Mouse (Mus musculus) neural tube, embryonic 11.5 days (tissue): ENCODE data around the gene Slc8a1. TPM values are rescaled to one million over a fixed set of nuclear protein-coding genes. Genes with fewer than 3 reads are reported as not detected.
A peak's percentile ranks its signal among the peaks of the same experiment; 100 is the strongest.

Experiments
- ATAC-seq: fragments of 200-750 bp; cut with Nextera tagmentation; 2 replicates; pipeline ENCODE4 v1.8.0; 2017; ENCODE audit warnings: moderate number of reproducible peaks, mild to moderate bottlenecking, moderate TSS enrichment, moderate library complexity; ENCODE audit not compliant: insufficient read depth, low FRiP score, low TSS enrichment
- DNase-seq: peaks from one replicate; pipeline ENCODE4 v3.0.0-alpha.2; 2015; ENCODE audit warnings: low spot score
- H3K27ac ChIP-seq: fragments of 300-500 bp; sonication (generic); 2 replicates; pipeline ENCODE4 v1.5.1; 2014; ENCODE audit warnings: low read depth, mild to moderate bottlenecking, low read length
- H3K27me3 ChIP-seq: fragments of 300-500 bp; sonication (generic); 2 replicates; pipeline ENCODE4 v1.6.1; 2014; ENCODE audit warnings: mild to moderate bottlenecking, low read length, mixed read lengths; ENCODE audit not compliant: control insufficient read depth, insufficient read depth
- H3K36me3 ChIP-seq: fragments of 300-500 bp; sonication (generic); 2 replicates; pipeline ENCODE4 v1.6.1; 2014; ENCODE audit warnings: mild to moderate bottlenecking, low read length, moderate library complexity, mixed read lengths; ENCODE audit not compliant: control insufficient read depth, insufficient read depth
- H3K4me1 ChIP-seq: fragments of 300-500 bp; sonication (generic); 2 replicates; pipeline ENCODE4 v1.6.1; 2014; ENCODE audit warnings: low read length, mixed read lengths; ENCODE audit not compliant: control insufficient read depth, insufficient read depth
- H3K4me2 ChIP-seq: fragments of 300-500 bp; sonication (generic); 2 replicates; pipeline ENCODE4 v1.6.1; 2014; ENCODE audit warnings: low read depth, mild to moderate bottlenecking, moderate library complexity
- H3K4me3 ChIP-seq: fragments of 300-500 bp; sonication (generic); 2 replicates; pipeline ENCODE4 v1.5.1; 2014; ENCODE audit warnings: low read depth, low read length
- H3K9ac ChIP-seq: fragments of 300-500 bp; sonication (generic); 2 replicates; pipeline ENCODE4 v1.6.1; 2014; ENCODE audit warnings: mild to moderate bottlenecking, low read length
- H3K9me3 ChIP-seq: fragments of 300-500 bp; sonication (generic); 2 replicates; pipeline ENCODE4 v1.6.1; 2016; ENCODE audit warnings: low read length; ENCODE audit not compliant: control insufficient read depth
- WGBS: fragments of 180-500 bp; shearing (Covaris S2); extraction: QIAGEN DNeasy Blood & Tissue Kit; methylation state at CpG from one replicate; pipeline ENCODE4 v1.1.7; 2014; 5-methylcytosine and 5-hydroxymethylcytosine counted together
- polyA plus RNA-seq: library from polyadenylated mRNA; unstranded; fragments of >200 nt; fragmentation: Nextera tagmentation; extraction: Ambion mirVana; gene quantifications from 2 replicates; pipeline ENCODE4 v1.2.1, GENCODE M21; 2014

Slc8a1 gene
- polyA plus RNA-seq, 1 experiment from 2014 or later: 5.6 TPM

DNA sequence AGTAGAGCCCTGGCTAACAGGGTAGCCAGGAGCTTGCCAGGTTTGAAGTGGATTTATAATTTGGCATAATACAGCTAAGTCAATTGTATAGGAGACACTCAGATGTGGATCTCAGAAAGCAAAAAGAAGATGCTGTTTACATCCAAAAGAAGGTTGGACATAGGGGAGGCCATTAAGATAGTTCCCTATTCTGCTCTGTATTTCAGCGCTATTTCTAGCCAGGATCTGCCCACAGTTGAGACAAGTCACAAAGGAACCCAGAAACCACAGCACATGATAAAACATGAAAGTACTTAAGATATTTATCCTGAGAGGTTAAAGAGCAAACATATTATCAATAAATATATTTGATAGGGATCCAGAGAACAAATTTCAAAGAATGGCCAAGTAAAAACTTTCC lies 43.2 kb downstream of the Slc8a1 start:
- H3K9ac ChIP-seq: no peak overlapping the region
- H3K4me2 ChIP-seq: no peak overlapping the region
- H3K27ac ChIP-seq: no peak overlapping the region
- no peaks in the 10 kb centered on the region for H3K4me1 ChIP-seq
- 98% methylated on average over 1 of the region's 1 CpGs for WGBS
- H3K9me3 ChIP-seq: no peaks in the 10 kb centered on the region
- DNase-seq: no peak
- no peaks in the 10 kb centered on the region for H3K27me3 ChIP-seq
- ATAC-seq: no peak
- H3K36me3 ChIP-seq: no peaks in the 10 kb centered on the region
- no peak overlapping the region for H3K4me3 ChIP-seq

DNA sequence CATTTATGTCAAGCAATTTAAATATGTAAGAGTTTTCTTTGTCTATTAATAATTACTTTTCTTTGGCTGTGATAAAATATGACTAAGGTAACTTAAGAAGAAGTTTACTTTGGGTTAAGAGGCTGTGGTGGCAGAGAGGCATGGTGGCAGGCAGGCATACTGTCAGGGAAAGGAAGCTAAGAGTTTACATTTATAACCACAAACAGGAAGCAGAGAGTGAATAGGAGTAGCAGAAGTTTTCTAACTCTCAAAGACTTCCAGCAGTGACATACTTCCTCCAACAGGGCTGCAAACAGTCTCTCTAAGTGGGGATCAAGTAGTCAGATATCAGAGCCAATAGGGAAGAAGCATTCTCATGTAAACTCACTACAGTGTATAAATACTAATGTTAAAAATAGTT lies 58.6 kb downstream of the Slc8a1 start:
- no peak overlapping the region for H3K27ac ChIP-seq
- no peak overlapping the region for H3K9ac ChIP-seq
- H3K27me3 ChIP-seq: no peaks in the 10 kb centered on the region
- no peak overlapping the region for H3K4me2 ChIP-seq
- H3K9me3 ChIP-seq: no peaks in the 10 kb centered on the region
- H3K4me3 ChIP-seq: no peak overlapping the region
- DNase-seq (no peak), ATAC-seq (no peak)
- no peaks in the 10 kb centered on the region for H3K4me1 ChIP-seq
- H3K36me3 ChIP-seq: no peaks in the 10 kb centered on the region

DNA sequence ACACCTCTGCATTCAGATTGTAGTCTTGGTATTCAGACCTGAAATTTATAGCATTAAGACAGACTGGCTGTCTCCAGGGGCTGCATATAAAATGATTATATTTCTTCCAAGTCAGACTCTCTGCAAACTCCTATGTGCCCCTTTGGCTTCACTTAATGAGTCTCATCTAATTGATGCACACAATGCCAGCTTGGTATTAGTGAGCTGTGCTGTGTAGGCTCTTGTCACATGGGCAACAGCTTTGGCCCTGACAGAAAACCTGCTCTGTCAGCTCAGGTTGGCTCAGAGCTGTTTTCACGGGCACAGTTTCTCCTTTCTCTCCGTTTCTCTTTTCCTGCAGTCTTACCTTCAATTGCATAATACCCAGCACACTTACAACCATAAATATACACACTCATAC lies 60.7 kb downstream of the Slc8a1 start:
- WGBS: 80% methylated on average over 2 of the region's 2 CpGs
- Histone ChIP-seq H3K4me1 (no peaks in the 10 kb centered on the region), H3K4me3 (no peak overlapping the region), H3K9me3 (no peaks in the 10 kb centered on the region), H3K27me3 (no peaks in the 10 kb centered on the region), H3K9ac (no peak overlapping the region), H3K27ac (no peak overlapping the region), H3K4me2 (no peak overlapping the region), H3K36me3 (no peaks in the 10 kb centered on the region)
- no peak for ATAC-seq
- DNase-seq: no peak

DNA sequence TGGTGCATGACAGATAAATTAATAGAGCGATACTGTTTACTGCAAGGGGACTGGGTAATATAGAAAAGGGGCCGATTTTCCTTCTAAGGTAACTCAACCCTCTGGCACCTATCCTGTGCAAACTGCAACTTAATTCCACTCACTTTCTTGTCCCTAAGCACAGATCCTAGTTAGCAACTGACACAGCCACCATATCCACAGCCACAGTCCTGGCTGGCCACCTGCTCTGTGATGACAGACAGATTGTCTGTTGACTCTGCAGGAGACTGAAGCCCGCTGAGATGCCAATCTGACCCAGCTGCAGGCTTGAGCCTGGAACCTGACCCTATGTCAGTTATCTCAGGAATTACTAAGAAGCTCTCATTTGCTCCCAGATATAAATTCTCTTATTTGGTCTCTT lies 62.0 kb downstream of the Slc8a1 start:
- peaks cover 9% of the 10 kb centered on the region for H3K27me3 ChIP-seq
- no peak overlapping the region for H3K4me2 ChIP-seq
- no peak overlapping the region for H3K9ac ChIP-seq
- 70% methylated on average over 3 of the region's 3 CpGs for WGBS
- no peak for ATAC-seq
- no peak overlapping the region for H3K4me3 ChIP-seq
- no peaks in the 10 kb centered on the region for H3K36me3 ChIP-seq
- no peaks in the 10 kb centered on the region for H3K4me1 ChIP-seq
- DNase-seq: no peak
- H3K27ac ChIP-seq: no peak overlapping the region
- H3K9me3 ChIP-seq: no peaks in the 10 kb centered on the region

DNA sequence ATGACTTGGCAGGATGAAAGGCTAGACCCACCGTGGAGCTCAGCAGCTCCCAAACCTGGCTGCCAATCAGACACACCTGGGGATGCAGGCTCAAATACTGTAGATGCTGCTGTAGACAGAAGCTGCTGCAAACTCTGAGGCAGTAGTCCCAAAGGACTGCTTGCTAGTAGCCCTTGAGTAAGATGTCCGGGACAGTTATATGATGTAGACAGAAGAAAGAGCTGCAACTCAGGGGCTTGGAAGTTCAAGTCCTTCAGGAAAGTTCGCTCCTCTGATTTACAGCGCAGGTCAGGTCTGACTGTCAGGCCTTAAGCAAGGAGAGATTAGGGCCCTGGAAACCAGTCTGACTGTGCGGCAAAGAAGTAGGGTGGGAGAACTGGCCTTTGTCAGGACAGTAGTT lies 66.9 kb downstream of the Slc8a1 start:
- H3K27ac ChIP-seq: no peak overlapping the region
- H3K4me1 ChIP-seq: no peaks in the 10 kb centered on the region
- H3K27me3 ChIP-seq: peaks cover 11% of the 10 kb centered on the region
- DNase-seq: no peak
- no peak overlapping the region for H3K4me2 ChIP-seq
- H3K9ac ChIP-seq: no peak overlapping the region
- H3K36me3 ChIP-seq: no peaks in the 10 kb centered on the region
- WGBS: 4% methylated on average over 5 of the region's 5 CpGs
- no peak overlapping the region for H3K4me3 ChIP-seq
- no peak for ATAC-seq
- H3K9me3 ChIP-seq: no peaks in the 10 kb centered on the region

DNA sequence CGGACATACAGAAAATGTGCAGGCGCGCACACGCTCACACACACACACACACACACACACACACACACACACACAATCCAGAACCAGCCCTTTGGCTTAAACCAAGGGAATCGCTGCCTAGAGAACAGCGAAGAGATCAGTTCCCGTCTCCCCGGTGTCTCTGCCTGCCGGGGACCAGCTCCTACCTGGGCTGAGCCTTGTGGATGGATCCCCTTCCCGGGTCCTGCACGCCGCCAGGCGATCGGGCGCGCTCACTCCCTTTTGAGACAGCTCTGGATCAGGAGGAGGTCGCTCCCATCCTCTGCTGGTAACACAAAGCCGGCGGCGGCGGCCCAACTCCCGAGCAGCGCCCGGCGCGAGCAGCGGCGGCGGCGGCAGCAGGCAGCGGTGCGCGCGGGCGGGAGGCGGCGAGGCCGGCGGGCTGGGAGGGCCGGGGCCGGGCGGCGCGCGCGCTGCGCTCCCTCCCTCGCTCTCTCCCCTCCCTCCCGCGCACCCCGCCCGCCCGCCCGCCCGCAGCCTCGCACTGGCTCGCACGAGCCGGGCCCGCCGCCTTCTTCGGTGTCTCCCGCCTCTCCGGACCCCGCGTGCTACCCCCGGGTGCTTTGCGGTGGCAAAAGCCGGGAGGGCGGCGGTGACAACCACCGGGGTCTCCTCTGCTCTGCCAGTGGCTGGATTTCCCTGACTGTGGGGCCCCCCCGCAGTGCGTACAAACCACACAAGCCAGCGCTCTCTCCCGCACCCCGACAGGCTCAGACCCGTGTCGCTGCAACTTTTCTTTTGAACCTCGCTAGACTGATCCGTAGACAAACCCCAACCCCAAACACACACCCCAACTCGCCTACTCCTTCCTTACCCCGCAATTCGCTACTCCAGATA lies 68.1 kb downstream of the Slc8a1 start:
- under 1% methylated on average over 34 of the region's 84 CpGs for WGBS

DNA sequence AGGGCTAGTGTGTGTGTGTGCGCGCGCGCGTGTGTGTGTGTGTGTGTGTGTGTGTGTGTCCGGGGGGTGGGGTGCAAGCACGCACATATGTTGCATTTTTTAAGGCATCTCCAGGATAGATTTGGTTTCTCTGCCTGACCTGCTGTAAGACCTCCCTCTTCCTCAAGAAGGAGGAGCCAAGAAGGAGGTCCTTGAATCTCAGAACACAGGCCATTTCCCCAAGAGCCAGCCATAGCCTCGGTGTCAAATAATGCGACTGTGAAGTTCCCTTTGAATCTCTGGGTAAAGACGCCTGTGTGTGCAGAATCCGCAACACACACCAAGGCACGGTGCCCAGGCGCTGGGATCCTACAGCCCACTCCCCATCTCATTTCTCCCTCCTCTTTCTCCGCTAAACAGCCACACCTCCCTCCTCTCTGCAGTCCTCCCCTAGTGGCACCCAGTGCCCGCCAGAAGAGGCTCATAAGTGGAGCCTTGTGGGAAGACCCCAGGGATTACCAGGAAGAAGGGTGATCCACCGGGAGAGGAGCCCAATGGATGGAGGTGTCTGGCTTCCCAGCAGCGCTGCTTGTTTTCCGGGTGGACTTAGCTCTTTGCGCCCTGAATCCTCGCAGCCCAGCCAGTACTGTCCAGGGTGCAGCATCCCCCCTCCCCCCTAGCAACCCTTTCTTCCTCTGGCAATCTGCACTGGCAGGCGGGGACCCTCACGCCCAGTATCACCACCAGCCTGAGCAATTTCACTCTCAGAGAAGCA lies 68.9 kb downstream of the Slc8a1 start:
- ATAC-seq: peak; percentile 89
- under 1% methylated on average over 22 of the region's 22 CpGs for WGBS
- peak overlapping the region; percentile 67 for H3K4me3 ChIP-seq
- H3K27ac ChIP-seq: peak overlapping the region; percentile 78
- peak; percentile 70 for DNase-seq
- H3K9me3 ChIP-seq: no peaks in the 10 kb centered on the region
- H3K9ac ChIP-seq: peak overlapping the region; percentile 87
- no peaks in the 10 kb centered on the region for H3K36me3 ChIP-seq
- H3K27me3 ChIP-seq: peaks cover 11% of the 10 kb centered on the region
- H3K4me2 ChIP-seq: peak overlapping the region; percentile 92
- no peaks in the 10 kb centered on the region for H3K4me1 ChIP-seq

More for the DNA sequence above, 68.1 kb downstream of the Slc8a1 start:
- Histone ChIP-seq H3K4me3 (peak overlapping the region; percentile 67), H3K27ac (peak overlapping the region; percentile 78), H3K9me3 (no peaks in the 10 kb centered on the region), H3K27me3 (peaks cover 11% of the 10 kb centered on the region), H3K9ac (peak overlapping the region; percentile 87), H3K36me3 (no peaks in the 10 kb centered on the region), H3K4me2 (peak overlapping the region; percentile 92), H3K4me1 (no peaks in the 10 kb centered on the region)
- DNase-seq: peak; percentile 74
- ATAC-seq: peak; percentile 82

DNA sequence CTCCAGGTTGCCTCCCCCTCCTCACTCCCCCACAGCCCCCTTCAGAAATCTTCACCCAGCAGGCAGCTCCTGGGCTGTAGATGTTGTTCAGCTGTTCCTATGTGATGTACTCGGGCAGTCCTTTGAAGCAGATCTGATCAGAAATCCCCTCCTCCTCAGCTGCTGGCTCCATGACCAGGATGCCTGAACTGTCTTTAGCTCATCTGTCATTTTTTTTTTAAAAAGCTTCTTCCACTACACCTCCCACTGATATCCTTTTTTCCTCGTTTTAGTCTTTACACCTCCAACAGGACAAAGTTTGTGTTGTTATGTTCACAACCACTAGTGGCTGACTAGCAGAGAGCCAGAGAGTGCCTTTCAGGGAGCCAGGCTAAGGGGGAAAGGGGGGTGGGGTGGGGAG lies 69.7 kb downstream of the Slc8a1 start:
- Histone ChIP-seq H3K36me3 (no peaks in the 10 kb centered on the region), H3K9me3 (no peaks in the 10 kb centered on the region), H3K9ac (no peak overlapping the region), H3K4me3 (peak overlapping the region; percentile 67), H3K4me2 (peak overlapping the region; percentile 92), H3K27me3 (peaks cover 11% of the 10 kb centered on the region), H3K27ac (no peak overlapping the region), H3K4me1 (no peaks in the 10 kb centered on the region)
- 2% methylated on average over 2 of the region's 2 CpGs for WGBS
- DNase-seq (no peak), ATAC-seq (no peak)
